Mouse (Mus musculus) lung, postnatal 25 days (tissue): ENCODE measurements around the gene Celf1.

Experiments used
- DNase-seq: peaks from one replicate; pipeline ENCODE4 v3.0.0; 2022; ENCODE audit warnings: low spot score

Celf1 gene

DNA sequence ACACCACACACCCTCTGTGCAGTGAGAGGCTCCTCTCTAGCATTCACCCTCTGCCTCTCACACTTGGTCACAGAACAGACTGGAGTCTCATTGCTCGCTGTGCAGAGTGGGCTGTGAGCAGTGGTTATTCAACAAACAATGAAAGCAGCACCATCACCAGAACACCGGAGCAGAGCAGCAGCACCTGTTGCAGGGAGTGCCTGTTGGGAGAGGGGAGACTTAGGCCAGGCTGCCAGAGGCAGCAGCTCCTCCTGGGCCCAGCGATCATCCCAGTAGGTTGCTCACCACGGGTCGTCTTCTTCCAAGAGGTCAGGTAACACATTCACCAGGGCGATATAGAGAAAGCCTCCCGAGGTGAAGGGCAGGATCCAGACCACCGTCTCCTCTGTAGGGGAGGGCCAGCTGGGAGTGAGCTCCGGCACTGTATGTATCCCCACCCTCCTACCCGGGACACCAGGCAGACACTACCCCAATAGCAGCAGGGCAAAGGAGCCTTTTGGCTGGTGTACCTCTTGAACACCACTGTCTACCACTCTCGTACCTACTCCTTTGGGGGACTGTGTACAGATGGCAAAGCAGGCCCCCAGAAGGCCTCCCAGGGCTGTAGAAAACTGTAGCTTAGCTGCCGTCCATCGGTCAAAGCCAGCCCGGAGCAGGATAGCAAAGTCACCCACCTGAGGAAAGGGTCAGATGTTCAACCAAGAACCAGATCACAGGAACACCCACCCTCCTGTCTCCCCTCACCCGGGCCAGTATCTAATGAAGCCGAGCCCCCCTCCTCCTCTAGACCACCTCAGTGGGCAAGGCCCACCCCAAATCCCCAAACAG lies 122.8 kb downstream of the Celf1 start:
- no peak for DNase-seq

DNA sequence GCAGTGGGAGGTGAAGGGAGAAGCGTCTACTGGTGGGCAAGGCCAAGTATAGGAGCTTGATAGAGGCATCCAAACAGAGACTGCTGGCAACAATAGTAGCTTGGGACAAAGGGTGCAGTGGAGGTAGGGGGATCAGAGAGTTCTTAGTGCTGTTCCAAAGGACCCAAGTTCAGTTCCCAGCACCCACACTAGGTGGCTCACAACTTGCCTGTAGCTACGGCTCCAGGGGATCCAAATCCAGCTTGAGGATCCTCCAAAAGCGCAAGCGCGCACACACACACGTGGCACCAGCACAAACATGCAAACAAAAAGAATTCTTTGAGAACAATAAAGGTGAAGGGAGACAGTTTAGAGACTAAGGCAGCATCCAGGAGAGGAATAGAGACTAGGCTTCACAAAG lies 124.0 kb downstream of the Celf1 start:
- no peak for DNase-seq

DNA sequence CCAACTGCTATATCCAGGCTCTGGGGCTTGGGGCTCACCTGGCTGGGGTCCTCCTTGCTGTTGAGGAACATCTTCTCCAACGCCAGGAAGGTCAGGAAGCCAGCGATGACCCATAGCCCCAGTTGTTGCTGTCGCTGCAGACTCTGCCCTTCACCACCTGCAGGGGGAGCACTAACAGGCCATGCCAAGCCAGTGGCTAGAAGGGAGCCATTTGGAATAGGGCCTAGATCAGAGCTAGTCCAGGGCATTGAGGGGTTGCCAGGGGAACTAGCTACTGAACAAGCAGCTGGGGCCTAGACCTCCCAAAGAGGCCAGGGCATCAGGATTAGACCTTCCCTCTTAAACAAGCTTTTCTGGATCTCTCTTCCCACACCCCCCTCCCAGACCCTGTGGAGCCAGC lies 125.4 kb downstream of the Celf1 start:
- no peak for DNase-seq

DNA sequence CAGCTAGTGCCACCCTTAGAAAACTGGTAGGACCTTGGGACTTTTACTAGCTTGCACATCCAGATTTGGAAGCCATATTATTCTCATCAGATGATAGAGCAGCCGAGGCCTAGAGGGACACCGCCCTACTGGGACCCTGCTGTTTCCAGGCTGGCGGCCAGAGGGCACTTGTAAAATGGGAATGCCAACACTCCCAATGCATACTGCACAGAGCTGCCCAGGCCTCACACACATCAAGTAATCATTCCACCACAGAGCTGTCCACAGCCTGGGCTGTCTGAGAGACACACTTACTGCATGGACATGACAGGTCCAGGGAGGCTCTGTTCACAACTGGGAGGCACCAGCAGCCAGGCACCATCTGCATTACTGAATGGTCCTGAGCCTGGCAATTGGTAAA lies 126.3 kb downstream of the Celf1 start:
- DNase-seq: no peak

DNA sequence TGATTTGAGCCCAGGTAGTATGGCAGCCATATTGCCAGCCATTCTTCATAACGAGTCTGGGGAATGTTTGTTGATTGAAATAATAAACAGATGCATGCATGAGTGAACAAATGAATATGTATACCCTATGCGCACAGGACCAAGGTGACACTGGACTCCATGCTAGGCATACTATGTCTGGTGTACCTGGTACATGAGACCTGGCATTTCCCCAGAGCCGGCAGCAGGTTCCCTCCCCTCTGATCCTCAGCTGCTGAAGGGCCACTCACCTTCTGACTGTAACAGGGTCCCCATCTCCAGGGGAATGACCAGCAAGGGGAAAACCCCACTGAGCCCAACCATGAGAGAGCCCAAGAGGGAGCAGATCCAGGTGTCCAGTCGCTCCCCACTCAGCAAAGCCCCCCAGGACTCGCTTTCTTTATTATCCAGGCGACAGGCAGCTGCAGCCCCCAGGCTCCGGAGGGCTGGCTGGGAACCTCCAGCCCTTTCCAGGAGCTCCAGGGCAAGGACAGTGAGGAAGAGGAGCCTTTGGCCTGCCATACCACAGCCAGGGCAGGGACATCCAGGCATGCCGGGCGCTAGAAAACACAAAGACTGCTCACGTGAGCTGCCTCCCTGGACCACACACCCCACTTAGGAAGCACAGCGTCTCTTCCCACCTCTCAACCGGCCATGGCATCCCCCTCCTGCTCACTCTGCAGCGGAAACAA lies 128.1 kb downstream of the Celf1 start:
- no peak for DNase-seq

DNA sequence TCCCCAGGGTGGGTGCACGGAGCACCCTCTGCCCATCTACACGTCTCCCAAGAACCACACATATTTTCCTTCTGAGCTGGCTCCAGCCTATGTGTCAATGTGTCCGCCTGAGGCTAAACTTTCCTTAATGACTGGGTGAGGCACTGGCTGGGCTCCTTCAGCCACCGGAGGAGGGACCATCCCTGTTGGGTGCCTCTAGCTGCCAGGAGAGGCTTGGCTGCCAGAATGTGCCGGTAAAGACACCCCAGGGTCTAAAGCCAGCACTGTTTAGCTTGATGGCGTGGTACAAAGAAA lies 128.6 kb downstream of the Celf1 start:
- DNase-seq: no peak
